Mouse (Mus musculus): ENCODE results near the gene Mrpl49. TPM values are rescaled to one million over a fixed set of nuclear protein-coding genes. Genes with fewer than 3 reads are reported as not detected.
A peak's percentile ranks its signal among the peaks of the same experiment; 100 is the strongest.

The Mrpl49 gene
- 71.5 and 72.4 TPM in 2 replicates for polyA plus RNA-seq (2015; fragmentation: Nextera tagmentation; extraction: Ambion mirVana)

- H3K27ac ChIP-seq (replicated peaks) = peak within 1 kb of the TSS; percentile 86
- H3K4me2 ChIP-seq (replicated peaks) = peak within 1 kb of the TSS; percentile 78
- ATAC-seq (replicated peaks) = peak; percentile 87
- H3K4me1 ChIP-seq = peaks cover 38% of the 10 kb centered on the region
- WGBS = under 1% methylated on average over 63 of the region's 63 CpGs
- H3K9me3 ChIP-seq = no peaks in the 10 kb centered on the region
- H3K4me3 ChIP-seq = peak within 1 kb of the TSS; percentile 87
- no peaks in the 10 kb centered on the region for H3K27me3 ChIP-seq
- peaks cover 42% of the 10 kb centered on the region for H3K36me3 ChIP-seq
- H3K9ac ChIP-seq (replicated peaks) = peak within 1 kb of the TSS; percentile 93
Observed at GRCm38 (mm10) chr19:6057313-6058096, at the start of gene Mrpl49, which contains the start of gene Fau. Gene Mrpl49 (minus strand): TSS chr19:6057785. Gene Fau (plus strand): TSS chr19:6057844.

- 84% methylated on average over 7 of the region's 7 CpGs for WGBS
- no peaks in the 10 kb centered on the region for H3K9me3 ChIP-seq
- ATAC-seq (replicated peaks) = no peak
Observed at GRCm38 (mm10) chr19:6105586-6105985, 48.0 kb upstream of the Mrpl49 start, which contains the start of gene Naaladl1. Gene Naaladl1 (plus strand): TSS chr19:6105782.

GRCm38 (mm10) chr19:6104476-6104875 is 46.9 kb upstream of the Mrpl49 start:
- no peak overlapping the region for H3K4me2 ChIP-seq (replicated peaks)
- H3K36me3 ChIP-seq = no peaks in the 10 kb centered on the region
- H3K9me3 ChIP-seq = no peaks in the 10 kb centered on the region
- WGBS = 90% methylated on average over 4 of the region's 4 CpGs
- ATAC-seq (replicated peaks) = no peak
- no peak overlapping the region for H3K27ac ChIP-seq (replicated peaks)
- no peaks in the 10 kb centered on the region for H3K27me3 ChIP-seq
- H3K9ac ChIP-seq (replicated peaks) = no peak overlapping the region
- H3K4me1 ChIP-seq = no peaks in the 10 kb centered on the region
- no peak overlapping the region for H3K4me3 ChIP-seq

More at GRCm38 (mm10) chr19:6105586-6105985, 48.0 kb upstream of the Mrpl49 start, which contains the start of gene Naaladl1:
- H3K9ac ChIP-seq (replicated peaks) = no peak within 1 kb of the TSS
- no peaks in the 10 kb centered on the region for H3K27me3 ChIP-seq
- no peak within 1 kb of the TSS for H3K4me2 ChIP-seq (replicated peaks)
- no peaks in the 10 kb centered on the region for H3K4me1 ChIP-seq
- H3K4me3 ChIP-seq = no peak within 1 kb of the TSS
- no peaks in the 10 kb centered on the region for H3K36me3 ChIP-seq
- H3K27ac ChIP-seq (replicated peaks) = no peak within 1 kb of the TSS

GRCm38 (mm10) chr19:6102169-6102853 is 44.7 kb upstream of the Mrpl49 start:
- no peak overlapping the region for H3K9ac ChIP-seq (replicated peaks)
- no peaks in the 10 kb centered on the region for H3K27me3 ChIP-seq
- 81% methylated on average over 6 of the region's 6 CpGs for WGBS
- no peak overlapping the region for H3K4me3 ChIP-seq
- H3K36me3 ChIP-seq = no peaks in the 10 kb centered on the region
- H3K4me2 ChIP-seq (replicated peaks) = no peak overlapping the region
- no peak overlapping the region for H3K27ac ChIP-seq (replicated peaks)
- ATAC-seq (replicated peaks) = no peak
- H3K9me3 ChIP-seq = no peaks in the 10 kb centered on the region
- H3K4me1 ChIP-seq = no peaks in the 10 kb centered on the region

GRCm38 (mm10) chr19:6101186-6101585 is 43.6 kb upstream of the Mrpl49 start:
- no peak overlapping the region for H3K9ac ChIP-seq (replicated peaks)
- no peaks in the 10 kb centered on the region for H3K27me3 ChIP-seq
- 83% methylated on average over 6 of the region's 6 CpGs for WGBS
- H3K4me2 ChIP-seq (replicated peaks) = no peak overlapping the region
- no peaks in the 10 kb centered on the region for H3K36me3 ChIP-seq
- no peak overlapping the region for H3K27ac ChIP-seq (replicated peaks)
- no peaks in the 10 kb centered on the region for H3K4me1 ChIP-seq
- H3K9me3 ChIP-seq = no peaks in the 10 kb centered on the region
- no peak overlapping the region for H3K4me3 ChIP-seq
- ATAC-seq (replicated peaks) = no peak

- H3K4me3 ChIP-seq = no peak overlapping the region
- H3K27me3 ChIP-seq = no peaks in the 10 kb centered on the region
- no peaks in the 10 kb centered on the region for H3K36me3 ChIP-seq
- ATAC-seq (replicated peaks) = no peak
- H3K4me2 ChIP-seq (replicated peaks) = no peak overlapping the region
- H3K4me1 ChIP-seq = no peaks in the 10 kb centered on the region
- WGBS = 91% methylated on average over 3 of the region's 3 CpGs
- H3K9me3 ChIP-seq = no peaks in the 10 kb centered on the region
- H3K9ac ChIP-seq (replicated peaks) = no peak overlapping the region
- H3K27ac ChIP-seq (replicated peaks) = no peak overlapping the region
Observed at GRCm38 (mm10) chr19:6097847-6098246, 40.3 kb upstream of the Mrpl49 start.

- WGBS = 94% methylated on average over 7 of the region's 7 CpGs
- ATAC-seq (replicated peaks) = no peak
- Histone ChIP-seq H3K27ac (replicated peaks) (no peak within 1 kb of the TSS), H3K9ac (replicated peaks) (no peak within 1 kb of the TSS), H3K4me1 (no peaks in the 10 kb centered on the region), H3K27me3 (no peaks in the 10 kb centered on the region), H3K4me3 (no peak within 1 kb of the TSS), H3K4me2 (replicated peaks) (no peak within 1 kb of the TSS), H3K9me3 (no peaks in the 10 kb centered on the region), H3K36me3 (0 out of 2 replicates have a peak, but pooled peaks cover 3% of the 10 kb centered on the region)
Observed at GRCm38 (mm10) chr19:6094119-6094518, 36.5 kb upstream of the Mrpl49 start, which contains the start of gene AC131692.1. Gene AC131692.1 (plus strand): TSS chr19:6094419.

- H3K27ac ChIP-seq (replicated peaks) = no peak overlapping the region
- H3K36me3 ChIP-seq = 0 out of 2 replicates have a peak, but pooled peaks cover 3% of the 10 kb centered on the region
- H3K27me3 ChIP-seq = no peaks in the 10 kb centered on the region
- no peak overlapping the region for H3K4me2 ChIP-seq (replicated peaks)
- H3K9me3 ChIP-seq = no peaks in the 10 kb centered on the region
- peaks cover 16% of the 10 kb centered on the region for H3K4me1 ChIP-seq
- H3K4me3 ChIP-seq = no peak overlapping the region
- no peak overlapping the region for H3K9ac ChIP-seq (replicated peaks)
- ATAC-seq (replicated peaks) = no peak
- 95% methylated on average over 13 of the region's 13 CpGs for WGBS
Observed at GRCm38 (mm10) chr19:6088841-6089240, 31.3 kb upstream of the Mrpl49 start.

GRCm38 (mm10) chr19:6085417-6085879 is 27.9 kb upstream of the Mrpl49 start:
- Histone ChIP-seq H3K4me1 (peaks cover 23% of the 10 kb centered on the region), H3K4me3 (peak overlapping the region; percentile 61), H3K9ac (replicated peaks) (peak overlapping the region; percentile 41), H3K27ac (replicated peaks) (no peak overlapping the region), H3K4me2 (replicated peaks) (peak overlapping the region; percentile 95), H3K9me3 (no peaks in the 10 kb centered on the region), H3K36me3 (peaks cover 21% of the 10 kb centered on the region), H3K27me3 (no peaks in the 10 kb centered on the region)
- WGBS = under 1% methylated on average over 17 of the region's 17 CpGs
- ATAC-seq (replicated peaks) = peak; percentile 49

- peaks cover 23% of the 10 kb centered on the region for H3K4me1 ChIP-seq
- H3K9ac ChIP-seq (replicated peaks) = peak within 1 kb of the TSS; percentile 63
- peak within 1 kb of the TSS; percentile 61 for H3K4me3 ChIP-seq
- under 1% methylated on average over 58 of the region's 58 CpGs for WGBS
- 0 out of 2 replicates have a peak within 1 kb of the TSS, but pooled peaks have one; percentile 35 for H3K27ac ChIP-seq (replicated peaks)
- H3K4me2 ChIP-seq (replicated peaks) = peak within 1 kb of the TSS; percentile 95
- peak; percentile 89 for ATAC-seq (replicated peaks)
- H3K36me3 ChIP-seq = peaks cover 26% of the 10 kb centered on the region
- no peaks in the 10 kb centered on the region for H3K9me3 ChIP-seq
- H3K27me3 ChIP-seq = no peaks in the 10 kb centered on the region
Observed at GRCm38 (mm10) chr19:6084478-6085248, 27.1 kb upstream of the Mrpl49 start, which contains the start of the genes Zfpl1 and Cdca5. Gene Zfpl1 (minus strand): TSS chr19:6084956. Gene Cdca5 (plus strand): TSS chr19:6084983.

GRCm38 (mm10) chr19:6082156-6082555 is 24.6 kb upstream of the Mrpl49 start, which contains the start of gene Gm28374:
Gene Gm28374 (minus strand): TSS chr19:6082256.
- Histone ChIP-seq H3K27me3 (no peaks in the 10 kb centered on the region), H3K27ac (replicated peaks) (no peak within 1 kb of the TSS), H3K4me1 (peaks cover 28% of the 10 kb centered on the region), H3K9ac (replicated peaks) (no peak within 1 kb of the TSS), H3K4me2 (replicated peaks) (no peak within 1 kb of the TSS), H3K36me3 (peaks cover 26% of the 10 kb centered on the region), H3K4me3 (no peak within 1 kb of the TSS), H3K9me3 (no peaks in the 10 kb centered on the region)
- 85% methylated on average over 9 of the region's 9 CpGs for WGBS
- no peak for ATAC-seq (replicated peaks)
